Mouse (Mus musculus) CD4-positive, CD25-positive, alpha-beta regulatory T cell, adult 4 months (primary cell): Measurements from ENCODE around the gene 1700023F06Rik. TPM values are rescaled to one million over a fixed set of nuclear protein-coding genes. Genes with fewer than 3 reads are reported as not detected.

Experiments
- ATAC-seq: one replicate; pipeline ENCODE4 v1.8.0; 2017
- polyA plus RNA-seq, 2 experiments: library from polyadenylated mRNA; unstranded; fragments of 100-300 nt; shearing (Covaris generic); gene quantifications; one replicate each; pipeline ENCODE4 v1.2.1; 2017

1700023F06Rik gene
- polyA plus RNA-seq, 2 experiments from 2014 or later: not detected

DNA sequence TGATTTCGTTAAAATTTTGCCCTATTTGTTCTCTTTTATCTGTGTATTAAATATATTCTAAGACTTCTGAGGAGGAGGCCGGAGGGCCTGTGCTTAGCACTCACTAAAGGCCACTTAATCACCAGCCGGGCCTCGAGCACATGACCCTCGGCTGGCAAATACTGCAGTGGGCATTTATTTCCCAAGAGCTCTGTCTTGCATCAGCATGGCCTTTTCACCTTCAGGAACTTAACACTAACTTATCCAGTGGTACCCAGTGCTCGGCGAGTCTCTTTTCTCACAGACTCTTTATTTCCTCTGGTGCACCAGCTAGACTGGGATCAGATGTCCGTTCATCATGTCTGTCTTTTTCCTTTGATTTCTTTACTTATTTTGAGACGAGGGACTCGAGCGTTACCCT is 47.6 kb downstream of the 1700023F06Rik start:
- ATAC-seq: no peak

GRCm38 (mm10) chr11:103158621-103159478 is 49.5 kb downstream of the 1700023F06Rik start:
- peak; percentile 99 for ATAC-seq

- ATAC-seq: no peak
These were observed 58.6 kb downstream of the 1700023F06Rik start for GRCm38 (mm10) chr11:103149771-103150170.

Other genes with a start within 250 kb of the 1700023F06Rik start
- gene Nmt1, start 180.4 kb downstream of the 1700023F06Rik start, polyA plus RNA-seq: 100 to 1,000 TPM; 111 TPM
- gene Dcakd, start 180.2 kb downstream of the 1700023F06Rik start, polyA plus RNA-seq: 10 to 100 TPM; 26.4 to 32.5 TPM
- under 1 TPM; 0.41 to 0.51 TPM for gene Plcd3, start 106.9 kb downstream of the 1700023F06Rik start, polyA plus RNA-seq
- 10 to 100 TPM; 19.7 to 25.2 TPM for gene Acbd4, start 106.9 kb downstream of the 1700023F06Rik start, polyA plus RNA-seq
- gene Hexim1, start 92.3 kb downstream of the 1700023F06Rik start, polyA plus RNA-seq: 1 to 10 TPM; 2.6 to 4.3 TPM
- gene Hexim2, start 76.1 kb downstream of the 1700023F06Rik start, polyA plus RNA-seq: 1 to 10 TPM; 2.3 to 4.5 TPM
- gene Fmnl1, start 37.5 kb downstream of the 1700023F06Rik start, polyA plus RNA-seq: 10 to 100 TPM; 54.2 to 69.6 TPM
- not detected for gene Spata32, start 9.9 kb upstream of the 1700023F06Rik start, polyA plus RNA-seq
- gene Map3k14, start 58.9 kb upstream of the 1700023F06Rik start, polyA plus RNA-seq: 10 to 100 TPM; 29.6 to 50.3 TPM
- 10 to 100 TPM; 21.4 to 36.6 TPM for gene Arhgap27, start 155.1 kb upstream of the 1700023F06Rik start, polyA plus RNA-seq
- 10 to 100 TPM in 1 of 2 experiments, 1 to 10 TPM in 1; 7.0 to 15.2 TPM for gene Plekhm1, start 204.1 kb upstream of the 1700023F06Rik start, polyA plus RNA-seq